Mouse (Mus musculus): ENCODE data around the gene Dnajb1. TPM values are rescaled to one million over a fixed set of nuclear protein-coding genes. Genes with fewer than 3 reads are reported as not detected.
"Not testable (repeated sequence)": the region's sequence is repeated elsewhere in the genome, so short reads cannot be mapped to it uniquely, and the experiment has no call there.

Dnajb1 gene
- polyA plus RNA-seq (2016; fragmentation: Nextera tagmentation; extraction: Ambion mirVana): 78.0 and 89.8 TPM in 2 replicates

DNA sequence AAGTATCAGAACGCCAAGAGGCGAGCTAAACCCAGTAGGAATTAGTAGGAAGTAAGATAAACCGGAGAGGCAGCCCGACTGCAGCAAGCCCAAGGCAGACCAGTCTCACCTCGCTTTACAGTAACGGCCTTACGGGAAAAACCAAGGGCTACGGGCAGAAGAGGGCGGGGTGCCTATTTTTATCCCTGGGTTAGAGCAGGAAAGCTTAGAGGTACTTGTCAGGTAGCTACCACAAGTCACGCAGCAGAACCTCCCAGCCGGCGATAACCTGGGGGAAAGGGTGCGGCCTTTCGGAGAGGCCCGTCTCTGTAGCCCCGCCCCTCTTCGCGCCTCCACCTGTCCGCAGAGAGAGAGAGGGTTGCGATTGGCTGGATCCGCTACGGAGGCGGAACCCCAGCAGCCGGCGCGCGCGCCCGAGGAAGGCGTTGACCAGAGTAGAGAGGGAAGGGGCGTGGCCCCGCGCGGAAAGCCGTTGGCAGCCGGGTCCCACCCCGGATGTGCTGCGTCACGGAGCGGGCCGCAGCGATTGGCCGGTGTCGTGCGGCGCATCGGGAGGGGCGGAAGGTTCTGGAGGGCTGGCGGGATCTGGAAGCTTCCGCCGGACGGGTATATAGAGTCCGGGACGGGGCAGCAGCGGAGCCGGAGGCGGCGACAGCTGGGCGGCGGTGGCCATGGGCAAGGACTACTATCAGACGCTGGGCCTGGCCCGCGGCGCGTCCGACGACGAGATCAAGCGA is at the start of gene Dnajb1, which contains the start of gene Tecr:
Gene Dnajb1 (plus strand): TSS at position 533 of the 737 bp plus-strand sequence.
Gene Tecr (minus strand): TSS at position 311 of the 737 bp plus-strand sequence.
- under 1% methylated on average over 69 of the region's 69 CpGs for WGBS

GRCm38 (mm10) chr8:83562669-83563068 is 45.3 kb upstream of the Dnajb1 start:
- H3K4me3 ChIP-seq: no peak overlapping the region
- no peaks in the 10 kb centered on the region for H3K9me3 ChIP-seq (replicated peaks)
- no peaks in the 10 kb centered on the region for H3K36me3 ChIP-seq
- DNase-seq (ENCODE audit: low spot score): no peak
- WGBS: 91% methylated on average over 3 of the region's 3 CpGs
- H3K27ac ChIP-seq: no peak overlapping the region
- H3K27me3 ChIP-seq (ENCODE audit: low read depth, poor library complexity, severe bottlenecking): no peaks in the 10 kb centered on the region
- H3K4me1 ChIP-seq: peaks cover 9% of the 10 kb centered on the region

More for the DNA sequence above, at the start of gene Dnajb1, which contains the start of gene Tecr:
- H3K4me3 ChIP-seq: peak within 1 kb of the TSS; percentile 68
- H3K36me3 ChIP-seq: peaks cover 34% of the 10 kb centered on the region
- peaks cover 18% of the 10 kb centered on the region for H3K4me1 ChIP-seq
- H3K27me3 ChIP-seq (ENCODE audit: low read depth, poor library complexity, severe bottlenecking): no peaks in the 10 kb centered on the region
- peak; percentile 100 for DNase-seq (ENCODE audit: low spot score)
- peak within 1 kb of the TSS; percentile 95 for H3K27ac ChIP-seq
- no peaks in the 10 kb centered on the region for H3K9me3 ChIP-seq (replicated peaks)

DNA sequence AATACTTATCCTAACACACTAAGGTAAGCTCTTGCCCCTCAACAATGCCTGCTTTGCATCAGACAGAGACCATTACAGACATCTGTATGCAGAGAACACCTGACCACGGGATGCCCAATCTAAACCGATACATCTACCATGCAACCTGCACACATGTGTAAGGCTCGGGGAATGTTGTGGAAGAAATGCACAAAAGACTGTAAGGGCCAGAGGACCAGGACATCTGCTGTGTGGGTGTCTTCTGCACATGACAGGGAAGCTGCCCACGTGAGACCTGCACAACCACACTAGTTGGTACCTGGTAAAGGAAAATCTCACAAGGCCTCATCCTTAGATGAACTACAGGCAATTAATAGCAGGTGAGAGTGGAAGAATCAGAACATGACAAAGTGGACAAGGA is 44.7 kb upstream of the Dnajb1 start:
- Histone ChIP-seq H3K36me3 (no peaks in the 10 kb centered on the region), H3K27ac (no peak overlapping the region), H3K4me1 (peaks cover 15% of the 10 kb centered on the region), H3K9me3 (replicated peaks) (no peaks in the 10 kb centered on the region), H3K27me3 (ENCODE audit: low read depth, poor library complexity, severe bottlenecking) (no peaks in the 10 kb centered on the region), H3K4me3 (no peak overlapping the region)
- 77% methylated on average over 4 of the region's 4 CpGs for WGBS
- no peak for DNase-seq (ENCODE audit: low spot score)

- DNase-seq (ENCODE audit: low spot score): no peak
- WGBS: 75% methylated on average over 9 of the region's 9 CpGs
- Histone ChIP-seq H3K36me3 (peaks cover 24% of the 10 kb centered on the region), H3K4me1 (peaks cover 16% of the 10 kb centered on the region), H3K4me3 (no peak overlapping the region), H3K27ac (no peak overlapping the region), H3K9me3 (replicated peaks) (no peaks in the 10 kb centered on the region), H3K27me3 (ENCODE audit: low read depth, poor library complexity, severe bottlenecking) (no peaks in the 10 kb centered on the region)
Observed at GRCm38 (mm10) chr8:83565731-83566375, 42.1 kb upstream of the Dnajb1 start.

DNA sequence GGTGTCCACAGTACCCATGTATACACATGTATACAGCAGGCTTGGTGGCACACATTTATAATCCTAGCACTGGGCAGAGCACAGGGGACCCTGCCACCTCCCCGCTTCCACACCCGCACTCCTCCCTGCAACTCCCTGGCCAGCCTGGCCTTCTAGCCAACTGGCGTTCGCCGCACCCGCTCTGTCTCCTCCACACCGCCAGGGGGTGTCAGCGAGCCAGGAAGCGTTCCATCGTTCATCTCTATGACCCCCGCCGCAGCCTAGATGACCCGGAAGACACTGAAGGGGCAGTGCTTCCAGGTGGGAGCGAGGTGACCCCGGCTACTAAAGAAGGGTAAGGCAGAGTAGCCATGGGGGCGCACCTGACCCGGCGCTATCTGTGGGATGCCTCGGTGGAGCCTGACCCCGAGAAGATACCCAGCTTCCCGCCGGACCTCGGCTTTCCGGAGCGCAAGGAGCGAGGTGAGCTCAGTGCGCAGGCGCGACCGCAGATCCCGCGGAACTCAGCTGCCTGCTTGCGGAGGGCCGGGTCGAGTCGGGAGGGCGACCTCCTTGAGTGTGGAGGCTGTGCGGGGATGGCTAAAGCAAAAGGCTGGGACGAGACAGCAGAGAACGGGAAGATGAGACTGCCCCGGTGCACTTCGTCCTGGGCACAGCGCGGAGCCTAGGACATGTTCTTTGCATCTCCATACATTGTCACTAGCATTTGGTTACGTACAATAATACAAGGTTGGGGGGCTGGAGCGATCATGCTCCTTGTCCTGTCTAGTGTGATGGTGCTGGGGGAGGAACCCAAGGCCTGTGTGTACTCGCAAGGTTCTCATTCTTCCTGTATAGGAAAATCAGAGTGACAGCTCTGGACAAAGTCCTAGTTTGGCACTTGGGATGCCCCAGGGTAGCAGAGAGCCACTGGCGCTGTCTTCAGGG is 41.3 kb upstream of the Dnajb1 start, which contains the start of gene Ndufb7:
Gene Ndufb7 (plus strand): TSS at position 203 of the 927 bp plus-strand sequence.
- H3K36me3 ChIP-seq: peaks cover 33% of the 10 kb centered on the region
- H3K4me3 ChIP-seq: peak within 1 kb of the TSS; percentile 86
- H3K27ac ChIP-seq: peak within 1 kb of the TSS; percentile 94
- H3K27me3 ChIP-seq (ENCODE audit: low read depth, poor library complexity, severe bottlenecking): no peaks in the 10 kb centered on the region
- no peaks in the 10 kb centered on the region for H3K9me3 ChIP-seq (replicated peaks)
- H3K4me1 ChIP-seq: peaks cover 16% of the 10 kb centered on the region
- peak; percentile 98 for DNase-seq (ENCODE audit: low spot score)
- WGBS: under 1% methylated on average over 48 of the region's 48 CpGs

DNA sequence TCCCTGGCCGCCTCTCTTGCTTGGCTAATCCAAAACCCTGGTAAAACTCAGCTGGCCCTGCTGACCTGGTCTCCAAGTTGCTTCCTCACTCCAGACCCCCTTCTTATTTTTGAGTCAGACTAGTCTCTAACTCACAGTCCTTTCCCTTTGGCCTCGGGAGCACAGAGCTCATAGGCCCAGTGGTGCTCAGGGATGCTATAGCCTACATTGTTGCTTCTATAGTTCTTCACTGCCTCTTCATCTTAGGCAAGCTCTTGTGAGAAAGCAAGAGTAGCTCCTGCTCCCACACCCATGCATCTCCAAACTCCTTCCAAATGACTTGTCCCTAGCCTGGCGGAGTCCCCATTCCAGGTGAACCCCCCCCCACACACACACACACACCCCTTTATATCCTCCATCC is 40.3 kb upstream of the Dnajb1 start:
- no peaks in the 10 kb centered on the region for H3K27me3 ChIP-seq (ENCODE audit: low read depth, poor library complexity, severe bottlenecking)
- H3K9me3 ChIP-seq (replicated peaks): no peaks in the 10 kb centered on the region
- no peak for DNase-seq (ENCODE audit: low spot score)
- peaks cover 42% of the 10 kb centered on the region for H3K36me3 ChIP-seq
- no peak overlapping the region for H3K27ac ChIP-seq
- 75% methylated on average over 3 of the region's 3 CpGs for WGBS
- H3K4me3 ChIP-seq: peak overlapping the region; percentile 86
- peaks cover 16% of the 10 kb centered on the region for H3K4me1 ChIP-seq

- H3K36me3 ChIP-seq: peaks cover 47% of the 10 kb centered on the region
- H3K9me3 ChIP-seq (replicated peaks): no peaks in the 10 kb centered on the region
- H3K27me3 ChIP-seq (ENCODE audit: low read depth, poor library complexity, severe bottlenecking): no peaks in the 10 kb centered on the region
- H3K27ac ChIP-seq: no peak overlapping the region
- H3K4me3 ChIP-seq: peak overlapping the region; percentile 86; the same call in 1 of the 2 replicates
- WGBS: 79% methylated on average over 5 of the region's 5 CpGs
- DNase-seq (ENCODE audit: low spot score): no peak
- peaks cover 16% of the 10 kb centered on the region for H3K4me1 ChIP-seq
Observed at GRCm38 (mm10) chr8:83568128-83568527, 39.9 kb upstream of the Dnajb1 start.

GRCm38 (mm10) chr8:83568755-83569154 is 39.2 kb upstream of the Dnajb1 start:
- Histone ChIP-seq H3K36me3 (peaks cover 53% of the 10 kb centered on the region), H3K27me3 (ENCODE audit: low read depth, poor library complexity, severe bottlenecking) (no peaks in the 10 kb centered on the region), H3K4me3 (no peak overlapping the region), H3K4me1 (peaks cover 18% of the 10 kb centered on the region), H3K27ac (no peak overlapping the region), H3K9me3 (replicated peaks) (no peaks in the 10 kb centered on the region)
- no peak for DNase-seq (ENCODE audit: low spot score)
- 71% methylated on average over 5 of the region's 5 CpGs for WGBS

- DNase-seq (ENCODE audit: low spot score): no peak
- WGBS: 83% methylated on average over 4 of the region's 4 CpGs
- Histone ChIP-seq H3K9me3 (replicated peaks) (no peaks in the 10 kb centered on the region), H3K27ac (no peak overlapping the region), H3K4me1 (peaks cover 18% of the 10 kb centered on the region), H3K27me3 (ENCODE audit: low read depth, poor library complexity, severe bottlenecking) (no peaks in the 10 kb centered on the region), H3K36me3 (peaks cover 57% of the 10 kb centered on the region), H3K4me3 (no peak overlapping the region)
Observed at GRCm38 (mm10) chr8:83569165-83569564, 38.8 kb upstream of the Dnajb1 start.

DNA sequence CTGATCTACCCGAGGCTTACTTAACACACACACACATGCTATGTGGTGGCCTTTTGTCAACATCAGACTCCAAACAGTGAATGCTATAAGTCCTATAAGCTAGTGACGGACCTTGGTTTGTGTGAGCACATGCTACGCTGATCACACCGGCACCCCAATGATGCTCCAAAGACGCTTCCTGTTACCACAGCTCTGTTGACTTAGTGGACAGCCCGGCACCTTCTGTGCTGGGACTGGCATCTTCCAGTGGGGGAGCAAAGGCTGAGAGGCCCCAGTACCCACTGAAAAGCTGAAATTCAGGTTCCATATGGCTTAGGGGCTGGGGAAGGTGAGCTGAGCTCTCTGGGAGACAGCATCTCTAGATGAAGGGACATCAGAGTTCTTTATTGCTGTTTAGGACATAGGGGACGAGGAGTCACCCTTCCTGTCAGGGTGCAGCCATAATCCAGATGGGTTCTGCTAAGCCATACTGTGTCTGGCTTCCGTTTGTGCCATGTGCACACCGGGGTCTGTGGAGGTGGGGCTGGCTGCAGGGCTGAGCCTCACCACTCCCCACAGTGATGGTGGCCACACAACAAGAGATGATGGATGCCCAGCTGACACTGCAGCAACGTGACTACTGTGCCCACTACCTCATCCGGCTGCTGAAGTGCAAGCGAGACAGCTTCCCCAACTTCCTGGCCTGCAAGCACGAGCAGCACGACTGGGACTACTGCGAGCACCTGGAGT is 37.6 kb upstream of the Dnajb1 start:
- Histone ChIP-seq H3K27ac (no peak overlapping the region), H3K36me3 (peaks cover 70% of the 10 kb centered on the region), H3K4me3 (no peak overlapping the region), H3K4me1 (peaks cover 29% of the 10 kb centered on the region), H3K27me3 (ENCODE audit: low read depth, poor library complexity, severe bottlenecking) (no peaks in the 10 kb centered on the region), H3K9me3 (replicated peaks) (no peaks in the 10 kb centered on the region)
- DNase-seq (ENCODE audit: low spot score): no peak
- 92% methylated on average over 15 of the region's 15 CpGs for WGBS

- H3K27me3 ChIP-seq (ENCODE audit: low read depth, poor library complexity, severe bottlenecking); H3K9me3 ChIP-seq (replicated peaks); DNase-seq (ENCODE audit: low spot score); H3K4me3 ChIP-seq; H3K27ac ChIP-seq: not testable (repeated sequence)
- Histone ChIP-seq H3K4me1 (peaks cover 35% of the 10 kb centered on the region), H3K36me3 (peaks cover 75% of the 10 kb centered on the region)
- 94% methylated on average over 7 of the region's 7 CpGs for WGBS
Observed at GRCm38 (mm10) chr8:83571001-83571340, 37.0 kb upstream of the Dnajb1 start.

GRCm38 (mm10) chr8:83571791-83572190 is 36.2 kb upstream of the Dnajb1 start:
- DNase-seq (ENCODE audit: low spot score): peak; percentile 28
- no peaks in the 10 kb centered on the region for H3K9me3 ChIP-seq (replicated peaks)
- 92% methylated on average over 10 of the region's 10 CpGs for WGBS
- no peaks in the 10 kb centered on the region for H3K27me3 ChIP-seq (ENCODE audit: low read depth, poor library complexity, severe bottlenecking)
- H3K36me3 ChIP-seq: peaks cover 78% of the 10 kb centered on the region
- no peak overlapping the region for H3K4me3 ChIP-seq
- no peak overlapping the region for H3K27ac ChIP-seq
- H3K4me1 ChIP-seq: peaks cover 40% of the 10 kb centered on the region

Data from limb, embryonic 10.5 days (tissue).